Mouse (Mus musculus) olfactory bulb, adult 2 months (tissue): ENCODE data around the gene Hspb9.

Experiments used
- CTCF ChIP-seq: fragments of 200-500 bp; IDR thresholded peaks from 2 replicates; pipeline ENCODE4 v1.5.1; 2012; ENCODE audit warnings: low read depth, mild to moderate bottlenecking, low read length, moderate library complexity; ENCODE audit not compliant: insufficient read depth
- POLR2A ChIP-seq: fragments of 200-500 bp; IDR thresholded peaks from 2 replicates; pipeline ENCODE4 v1.6.1; 2012; ENCODE audit warnings: mild to moderate bottlenecking, low read depth, low read length, moderate library complexity; ENCODE audit not compliant: insufficient read depth

GRCm38 (mm10) chr11:100718462-100718861, 4.8 kb downstream of the Hspb9 start:
- no peak for TF ChIP-seq POLR2A
- TF ChIP-seq CTCF = no peak
